Mouse (Mus musculus) kidney, embryonic 14.5 days (tissue): Measurements from ENCODE around the gene Ptprm. TPM values are rescaled to one million over a fixed set of nuclear protein-coding genes. Genes with fewer than 3 reads are reported as not detected.

Experiments
- ATAC-seq: fragments of 200-750 bp; cut with Nextera tagmentation; 2 replicates; pipeline ENCODE4 v1.8.0; 2017; ENCODE audit warnings: moderate number of reproducible peaks, mild to moderate bottlenecking, moderate TSS enrichment, moderate library complexity; ENCODE audit not compliant: low FRiP score, low TSS enrichment
- H3K27ac ChIP-seq: fragments of 300-500 bp; sonication (generic); 2 replicates; pipeline ENCODE4 v1.5.1; 2014; ENCODE audit warnings: low read depth, mild to moderate bottlenecking, low read length, moderate library complexity, mixed read lengths
- H3K27me3 ChIP-seq: fragments of 300-500 bp; sonication (generic); 2 replicates; pipeline ENCODE4 v1.6.1; 2014; ENCODE audit warnings: mild to moderate bottlenecking, low read length; ENCODE audit not compliant: control insufficient read depth, insufficient read depth
- H3K36me3 ChIP-seq: fragments of 300-500 bp; sonication (generic); 2 replicates; pipeline ENCODE4 v1.6.1; 2014; ENCODE audit warnings: low read length, mixed read lengths; ENCODE audit not compliant: control insufficient read depth, insufficient read depth
- H3K4me1 ChIP-seq: fragments of 300-500 bp; sonication (generic); 2 replicates; pipeline ENCODE4 v1.6.1; 2014; ENCODE audit warnings: low read length, mixed read lengths; ENCODE audit not compliant: control insufficient read depth, insufficient read depth
- H3K4me2 ChIP-seq: fragments of 300-500 bp; sonication (generic); replicated peaks from 2 replicates; pipeline ENCODE4 v1.6.1; 2014; ENCODE audit warnings: low read depth, mild to moderate bottlenecking, low read length
- H3K4me3 ChIP-seq: fragments of 300-500 bp; sonication (generic); 2 replicates; pipeline ENCODE4 v1.5.1; 2014; ENCODE audit warnings: mild to moderate bottlenecking, low read length
- H3K9ac ChIP-seq: fragments of 300-500 bp; sonication (generic); 2 replicates; pipeline ENCODE4 v1.6.1; 2014; ENCODE audit warnings: low read depth, mild to moderate bottlenecking, low read length, moderate library complexity
- H3K9me3 ChIP-seq: fragments of 300-500 bp; sonication (generic); 2 replicates; pipeline ENCODE4 v1.6.1; 2016; ENCODE audit warnings: low read length; ENCODE audit not compliant: control insufficient read depth
- WGBS: fragments of 180-500 bp; shearing (Covaris S2); extraction: QIAGEN DNeasy Blood & Tissue Kit; methylation state at CpG from one replicate; pipeline ENCODE4 v1.1.7; 2014; 5-methylcytosine and 5-hydroxymethylcytosine counted together
- polyA plus RNA-seq: library from polyadenylated mRNA; unstranded; fragments of >200 nt; fragmentation: Nextera tagmentation; extraction: Ambion mirVana; gene quantifications from 2 replicates; pipeline ENCODE4 v1.2.1, GENCODE M21; 2014

The Ptprm gene
- polyA plus RNA-seq, 1 experiment from 2014 or later, result 22.6 TPM

GRCm38 (mm10) chr17:66783075-66783492 is 571.2 kb downstream of the Ptprm start:
- H3K4me3 ChIP-seq, result no peak overlapping the region
- H3K36me3 ChIP-seq, result no peaks in the 10 kb centered on the region
- H3K4me2 ChIP-seq, result no peak overlapping the region
- H3K9me3 ChIP-seq, result no peaks in the 10 kb centered on the region
- H3K4me1 ChIP-seq, result 0 out of 2 replicates have a peak, but pooled peaks cover 5% of the 10 kb centered on the region
- WGBS, result 76% methylated on average over 10 of the region's 10 CpGs
- no peaks in the 10 kb centered on the region for H3K27me3 ChIP-seq
- no peak overlapping the region for H3K9ac ChIP-seq
- no peak for ATAC-seq
- no peak overlapping the region for H3K27ac ChIP-seq

GRCm38 (mm10) chr17:66781910-66782309 is 572.3 kb downstream of the Ptprm start:
- H3K27ac ChIP-seq, result no peak overlapping the region
- H3K9ac ChIP-seq, result no peak overlapping the region
- H3K4me2 ChIP-seq, result no peak overlapping the region
- H3K27me3 ChIP-seq, result no peaks in the 10 kb centered on the region
- ATAC-seq, result no peak
- no peaks in the 10 kb centered on the region for H3K9me3 ChIP-seq
- 0 out of 2 replicates have a peak, but pooled peaks cover 5% of the 10 kb centered on the region for H3K4me1 ChIP-seq
- H3K4me3 ChIP-seq, result no peak overlapping the region
- 83% methylated on average over 3 of the region's 3 CpGs for WGBS
- no peaks in the 10 kb centered on the region for H3K36me3 ChIP-seq

- 0 out of 2 replicates have a peak overlapping the region, but pooled peaks have one; percentile 14 for H3K27ac ChIP-seq
- no peak overlapping the region for H3K9ac ChIP-seq
- no peak overlapping the region for H3K4me2 ChIP-seq
- no peaks in the 10 kb centered on the region for H3K36me3 ChIP-seq
- ATAC-seq, result no peak
- H3K4me1 ChIP-seq, result no peaks in the 10 kb centered on the region
- no peaks in the 10 kb centered on the region for H3K27me3 ChIP-seq
- WGBS, result 65% methylated on average over 1 of the region's 1 CpGs
- H3K4me3 ChIP-seq, result no peak overlapping the region
- H3K9me3 ChIP-seq, result no peaks in the 10 kb centered on the region
Observed at GRCm38 (mm10) chr17:66779026-66779425, 575.2 kb downstream of the Ptprm start.

GRCm38 (mm10) chr17:66769365-66770363 is 584.6 kb downstream of the Ptprm start:
- no peak overlapping the region; the same call in 1 of the 2 replicates for H3K4me2 ChIP-seq
- H3K27me3 ChIP-seq, result no peaks in the 10 kb centered on the region
- no peak overlapping the region for H3K9ac ChIP-seq
- 43% methylated on average over 14 of the region's 14 CpGs for whole genome bisulfite sequencing
- peak overlapping the region; percentile 82 for H3K27ac ChIP-seq
- peaks cover 17% of the 10 kb centered on the region; the same call in 1 of the 2 replicates for H3K4me1 ChIP-seq
- peak; percentile 93 for ATAC-seq
- no peaks in the 10 kb centered on the region for H3K36me3 ChIP-seq
- no peaks in the 10 kb centered on the region for H3K9me3 ChIP-seq
- no peak overlapping the region for H3K4me3 ChIP-seq

GRCm38 (mm10) chr17:66768689-66769275 is 585.5 kb downstream of the Ptprm start:
- Histone ChIP-seq H3K4me1 (peaks cover 17% of the 10 kb centered on the region; the same call in 1 of the 2 replicates), H3K4me2 (no peak overlapping the region; the same call in 1 of the 2 replicates), H3K27ac (peak overlapping the region; percentile 82), H3K4me3 (no peak overlapping the region), H3K9me3 (no peaks in the 10 kb centered on the region), H3K27me3 (no peaks in the 10 kb centered on the region), H3K9ac (no peak overlapping the region), H3K36me3 (no peaks in the 10 kb centered on the region)
- peak; percentile 23; the same call in 1 of the 2 replicates for ATAC-seq
- WGBS, result 27% methylated on average over 11 of the region's 11 CpGs

GRCm38 (mm10) chr17:66766166-66766565 is 588.1 kb downstream of the Ptprm start:
- no peaks in the 10 kb centered on the region for H3K27me3 ChIP-seq
- H3K4me2 ChIP-seq, result no peak overlapping the region
- peaks cover 33% of the 10 kb centered on the region for H3K4me1 ChIP-seq
- no peak overlapping the region for H3K27ac ChIP-seq
- H3K9ac ChIP-seq, result no peak overlapping the region
- ATAC-seq, result no peak
- H3K9me3 ChIP-seq, result no peaks in the 10 kb centered on the region
- H3K4me3 ChIP-seq, result no peak overlapping the region
- WGBS, result 84% methylated on average over 6 of the region's 6 CpGs
- H3K36me3 ChIP-seq, result no peaks in the 10 kb centered on the region

- Histone ChIP-seq H3K36me3 (no peaks in the 10 kb centered on the region), H3K4me2 (no peak overlapping the region), H3K27me3 (no peaks in the 10 kb centered on the region), H3K9ac (no peak overlapping the region), H3K4me3 (no peak overlapping the region), H3K4me1 (peaks cover 29% of the 10 kb centered on the region), H3K27ac (no peak overlapping the region), H3K9me3 (no peaks in the 10 kb centered on the region)
- 64% methylated on average over 2 of the region's 2 CpGs for WGBS
- no peak for ATAC-seq
Observed at GRCm38 (mm10) chr17:66764435-66764834, 589.8 kb downstream of the Ptprm start.

GRCm38 (mm10) chr17:66762716-66763115 is 591.5 kb downstream of the Ptprm start:
- Histone ChIP-seq H3K4me3 (no peak overlapping the region), H3K4me1 (peaks cover 21% of the 10 kb centered on the region), H3K4me2 (no peak overlapping the region), H3K27ac (no peak overlapping the region), H3K9ac (no peak overlapping the region), H3K27me3 (no peaks in the 10 kb centered on the region), H3K9me3 (no peaks in the 10 kb centered on the region), H3K36me3 (no peaks in the 10 kb centered on the region)
- WGBS, result 41% methylated on average over 10 of the region's 10 CpGs
- ATAC-seq, result 0 out of 2 replicates have a peak, but pooled peaks have one; percentile 40
